Mouse (Mus musculus): Measurements from ENCODE around the gene Vstm4. TPM values are rescaled to one million over a fixed set of nuclear protein-coding genes. Genes with fewer than 3 reads are reported as not detected.

Vstm4 gene
- polyA plus RNA-seq, 1 experiment from 2014 or later, result 6.4 TPM

DNA sequence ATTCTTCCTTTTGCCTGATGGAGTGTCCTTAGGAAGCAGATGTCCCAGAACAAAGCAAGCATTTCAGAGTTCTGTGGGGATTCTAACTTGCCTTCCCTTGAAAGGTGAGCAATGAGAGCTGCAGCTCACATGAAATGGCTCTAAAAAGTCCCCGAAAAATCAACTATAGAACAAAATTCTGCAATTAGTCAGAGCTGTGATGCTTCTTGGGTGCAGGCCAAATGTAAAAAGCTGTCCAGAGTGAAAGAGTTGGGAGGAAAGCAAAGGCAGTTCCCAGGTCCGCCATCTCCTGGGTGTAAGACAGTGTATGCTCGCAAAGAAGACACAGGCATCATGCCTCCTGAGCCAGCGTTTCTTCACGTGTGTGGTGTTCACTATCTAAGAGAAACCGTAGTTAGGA is 52.6 kb downstream of the Vstm4 start:
- Histone ChIP-seq H3K36me3 (ENCODE audit: control insufficient read depth, insufficient read depth) (no peaks in the 10 kb centered on the region), H3K27ac (ENCODE audit: low read length) (no peak overlapping the region), H3K4me2 (ENCODE audit: low read depth, low read length) (no peak overlapping the region), H3K27me3 (ENCODE audit: control insufficient read depth, insufficient read depth, low read depth, low read length) (no peaks in the 10 kb centered on the region), H3K4me1 (ENCODE audit: control insufficient read depth, low read depth, low read length) (no peaks in the 10 kb centered on the region), H3K4me3 (ENCODE audit: low read depth, low read length) (no peak overlapping the region), H3K9ac (ENCODE audit: low read depth, low read length) (no peak overlapping the region), H3K9me3 (replicated peaks; ENCODE audit: control insufficient read depth, low read length) (no peaks in the 10 kb centered on the region)
- no peak for ATAC-seq (ENCODE audit: low read depth)
- 66% methylated on average over 6 of the region's 6 CpGs for WGBS (ENCODE audit: insufficient replicate concordance)

DNA sequence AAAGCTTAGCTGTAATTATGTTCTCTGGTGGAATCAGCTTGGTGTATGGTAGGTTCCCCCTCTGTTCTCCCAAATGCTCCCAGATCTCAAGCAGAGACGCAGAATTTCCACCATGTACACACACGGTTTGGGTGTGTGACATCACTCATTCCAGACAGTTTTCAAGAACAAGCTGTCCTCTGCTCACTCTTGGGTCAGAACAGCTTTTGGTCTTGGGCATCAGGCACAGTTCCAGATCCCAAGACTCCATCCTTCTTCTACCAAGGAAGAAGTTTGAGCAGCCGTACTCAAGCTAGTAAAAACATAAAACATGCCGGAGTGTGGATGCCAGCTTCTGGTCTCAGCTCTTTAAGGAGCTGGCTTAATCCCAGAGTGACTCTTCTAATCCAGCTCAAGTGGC is 54.6 kb downstream of the Vstm4 start:
- no peaks in the 10 kb centered on the region for H3K36me3 ChIP-seq (ENCODE audit: control insufficient read depth, insufficient read depth)
- H3K27me3 ChIP-seq (ENCODE audit: control insufficient read depth, insufficient read depth, low read depth, low read length), result no peaks in the 10 kb centered on the region
- no peak overlapping the region for H3K4me2 ChIP-seq (ENCODE audit: low read depth, low read length)
- H3K4me3 ChIP-seq (ENCODE audit: low read depth, low read length), result no peak overlapping the region
- H3K4me1 ChIP-seq (ENCODE audit: control insufficient read depth, low read depth, low read length), result no peaks in the 10 kb centered on the region
- no peak for ATAC-seq (ENCODE audit: low read depth)
- no peak overlapping the region for H3K9ac ChIP-seq (ENCODE audit: low read depth, low read length)
- no peak overlapping the region for H3K27ac ChIP-seq (ENCODE audit: low read length)
- 66% methylated on average over 4 of the region's 4 CpGs for WGBS (ENCODE audit: insufficient replicate concordance)
- H3K9me3 ChIP-seq (replicated peaks; ENCODE audit: control insufficient read depth, low read length), result no peaks in the 10 kb centered on the region

GRCm38 (mm10) chr14:32915360-32915759 is 58.8 kb downstream of the Vstm4 start:
- no peak overlapping the region for H3K9ac ChIP-seq (ENCODE audit: low read depth, low read length)
- H3K27me3 ChIP-seq (ENCODE audit: control insufficient read depth, insufficient read depth, low read depth, low read length), result no peaks in the 10 kb centered on the region
- no peaks in the 10 kb centered on the region for H3K9me3 ChIP-seq (replicated peaks; ENCODE audit: control insufficient read depth, low read length)
- no peak overlapping the region for H3K4me2 ChIP-seq (ENCODE audit: low read depth, low read length)
- peak; percentile 43; the same call in 1 of the 2 replicates for ATAC-seq (ENCODE audit: low read depth)
- WGBS (ENCODE audit: insufficient replicate concordance), result 43% methylated on average over 2 of the region's 2 CpGs
- H3K27ac ChIP-seq (ENCODE audit: low read length), result no peak overlapping the region
- no peaks in the 10 kb centered on the region for H3K36me3 ChIP-seq (ENCODE audit: control insufficient read depth, insufficient read depth)
- no peaks in the 10 kb centered on the region for H3K4me1 ChIP-seq (ENCODE audit: control insufficient read depth, low read depth, low read length)
- no peak overlapping the region for H3K4me3 ChIP-seq (ENCODE audit: low read depth, low read length)

DNA sequence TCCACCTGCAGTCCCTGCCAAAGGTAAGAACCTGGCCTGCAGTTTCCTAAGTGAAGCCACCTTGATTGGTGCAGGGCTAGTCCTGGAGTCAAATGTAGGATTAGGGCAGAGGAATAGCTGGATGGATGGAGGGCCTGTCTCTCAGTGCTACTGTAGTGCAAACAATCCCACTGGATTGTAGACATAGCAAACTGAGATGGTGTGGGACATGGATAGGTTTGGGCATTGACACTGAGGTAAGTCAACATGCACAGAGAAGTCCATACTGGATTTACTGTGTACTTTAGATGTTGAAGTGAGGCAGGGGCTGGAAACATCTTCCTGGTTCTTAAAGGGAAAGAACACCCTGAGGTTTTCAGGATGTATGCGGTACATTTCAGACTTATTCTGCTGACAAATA is 61.4 kb downstream of the Vstm4 start:
- H3K36me3 ChIP-seq (ENCODE audit: control insufficient read depth, insufficient read depth), result no peaks in the 10 kb centered on the region
- no peaks in the 10 kb centered on the region for H3K27me3 ChIP-seq (ENCODE audit: control insufficient read depth, insufficient read depth, low read depth, low read length)
- no peaks in the 10 kb centered on the region for H3K9me3 ChIP-seq (replicated peaks; ENCODE audit: control insufficient read depth, low read length)
- peak; percentile 70 for ATAC-seq (ENCODE audit: low read depth)
- WGBS (ENCODE audit: insufficient replicate concordance), result 78% methylated on average over 1 of the region's 1 CpGs
- H3K4me1 ChIP-seq (ENCODE audit: control insufficient read depth, low read depth, low read length), result no peaks in the 10 kb centered on the region
- no peak overlapping the region for H3K4me2 ChIP-seq (ENCODE audit: low read depth, low read length)
- no peak overlapping the region for H3K4me3 ChIP-seq (ENCODE audit: low read depth, low read length)
- no peak overlapping the region for H3K9ac ChIP-seq (ENCODE audit: low read depth, low read length)
- no peak overlapping the region for H3K27ac ChIP-seq (ENCODE audit: low read length)

GRCm38 (mm10) chr14:32923871-32924270 is 67.3 kb downstream of the Vstm4 start:
- H3K36me3 ChIP-seq (ENCODE audit: control insufficient read depth, insufficient read depth), result no peaks in the 10 kb centered on the region
- no peak overlapping the region for H3K27ac ChIP-seq (ENCODE audit: low read length)
- no peak overlapping the region for H3K4me3 ChIP-seq (ENCODE audit: low read depth, low read length)
- no peaks in the 10 kb centered on the region for H3K4me1 ChIP-seq (ENCODE audit: control insufficient read depth, low read depth, low read length)
- 64% methylated on average over 9 of the region's 9 CpGs for WGBS (ENCODE audit: insufficient replicate concordance)
- no peaks in the 10 kb centered on the region for H3K9me3 ChIP-seq (replicated peaks; ENCODE audit: control insufficient read depth, low read length)
- no peak overlapping the region for H3K9ac ChIP-seq (ENCODE audit: low read depth, low read length)
- no peak for ATAC-seq (ENCODE audit: low read depth)
- no peaks in the 10 kb centered on the region for H3K27me3 ChIP-seq (ENCODE audit: control insufficient read depth, insufficient read depth, low read depth, low read length)
- no peak overlapping the region for H3K4me2 ChIP-seq (ENCODE audit: low read depth, low read length)

DNA sequence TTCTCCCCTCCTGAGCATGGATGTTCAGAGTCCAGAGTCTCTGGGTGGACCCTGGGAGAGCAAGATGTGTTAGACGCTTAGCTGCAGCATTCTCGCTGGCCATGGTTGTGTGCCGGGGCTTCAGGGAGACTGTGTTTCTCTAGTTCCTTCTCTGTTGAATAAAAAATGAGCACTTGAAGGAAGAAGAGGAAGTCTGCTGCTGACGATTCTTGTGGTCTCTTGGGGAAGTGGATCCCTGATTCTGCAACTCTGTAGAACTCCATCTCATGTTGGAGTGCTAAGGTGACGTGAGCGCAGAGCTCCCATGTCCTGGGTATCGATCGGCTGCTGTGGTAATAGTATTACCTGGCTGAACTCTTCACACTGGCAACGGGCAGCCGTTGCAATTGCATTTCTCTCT is 75.2 kb downstream of the Vstm4 start:
- H3K9me3 ChIP-seq (replicated peaks; ENCODE audit: control insufficient read depth, low read length), result no peaks in the 10 kb centered on the region
- no peak overlapping the region for H3K9ac ChIP-seq (ENCODE audit: low read depth, low read length)
- no peak overlapping the region for H3K4me3 ChIP-seq (ENCODE audit: low read depth, low read length)
- WGBS (ENCODE audit: insufficient replicate concordance), result 36% methylated on average over 10 of the region's 10 CpGs
- H3K4me1 ChIP-seq (ENCODE audit: control insufficient read depth, low read depth, low read length), result no peaks in the 10 kb centered on the region
- no peak overlapping the region for H3K4me2 ChIP-seq (ENCODE audit: low read depth, low read length)
- no peaks in the 10 kb centered on the region for H3K27me3 ChIP-seq (ENCODE audit: control insufficient read depth, insufficient read depth, low read depth, low read length)
- no peak overlapping the region for H3K27ac ChIP-seq (ENCODE audit: low read length)
- no peaks in the 10 kb centered on the region for H3K36me3 ChIP-seq (ENCODE audit: control insufficient read depth, insufficient read depth)
- no peak for ATAC-seq (ENCODE audit: low read depth)

- H3K36me3 ChIP-seq (ENCODE audit: control insufficient read depth, insufficient read depth), result no peaks in the 10 kb centered on the region
- no peaks in the 10 kb centered on the region for H3K27me3 ChIP-seq (ENCODE audit: control insufficient read depth, insufficient read depth, low read depth, low read length)
Observed at GRCm38 (mm10) chr14:32932220-32932619, 75.7 kb downstream of the Vstm4 start.

GRCm38 (mm10) chr14:32934064-32934463 is 77.5 kb downstream of the Vstm4 start:
- Histone ChIP-seq H3K27me3 (ENCODE audit: control insufficient read depth, insufficient read depth, low read depth, low read length) (no peaks in the 10 kb centered on the region), H3K9ac (ENCODE audit: low read depth, low read length) (no peak overlapping the region), H3K4me3 (ENCODE audit: low read depth, low read length) (no peak overlapping the region), H3K27ac (ENCODE audit: low read length) (no peak overlapping the region), H3K4me2 (ENCODE audit: low read depth, low read length) (no peak overlapping the region), H3K9me3 (replicated peaks; ENCODE audit: control insufficient read depth, low read length) (no peaks in the 10 kb centered on the region), H3K36me3 (ENCODE audit: control insufficient read depth, insufficient read depth) (no peaks in the 10 kb centered on the region), H3K4me1 (ENCODE audit: control insufficient read depth, low read depth, low read length) (no peaks in the 10 kb centered on the region)
- ATAC-seq (ENCODE audit: low read depth), result no peak
- 58% methylated on average over 6 of the region's 6 CpGs for WGBS (ENCODE audit: insufficient replicate concordance)

More at GRCm38 (mm10) chr14:32932220-32932619, 75.7 kb downstream of the Vstm4 start:
- H3K9me3 ChIP-seq (replicated peaks; ENCODE audit: control insufficient read depth, low read length), result no peaks in the 10 kb centered on the region
- no peak overlapping the region for H3K4me2 ChIP-seq (ENCODE audit: low read depth, low read length)
- H3K4me3 ChIP-seq (ENCODE audit: low read depth, low read length), result no peak overlapping the region
- no peak overlapping the region for H3K9ac ChIP-seq (ENCODE audit: low read depth, low read length)
- no peak for ATAC-seq (ENCODE audit: low read depth)
- WGBS (ENCODE audit: insufficient replicate concordance), result 55% methylated on average over 8 of the region's 8 CpGs
- H3K27ac ChIP-seq (ENCODE audit: low read length), result no peak overlapping the region
- no peaks in the 10 kb centered on the region for H3K4me1 ChIP-seq (ENCODE audit: control insufficient read depth, low read depth, low read length)

DNA sequence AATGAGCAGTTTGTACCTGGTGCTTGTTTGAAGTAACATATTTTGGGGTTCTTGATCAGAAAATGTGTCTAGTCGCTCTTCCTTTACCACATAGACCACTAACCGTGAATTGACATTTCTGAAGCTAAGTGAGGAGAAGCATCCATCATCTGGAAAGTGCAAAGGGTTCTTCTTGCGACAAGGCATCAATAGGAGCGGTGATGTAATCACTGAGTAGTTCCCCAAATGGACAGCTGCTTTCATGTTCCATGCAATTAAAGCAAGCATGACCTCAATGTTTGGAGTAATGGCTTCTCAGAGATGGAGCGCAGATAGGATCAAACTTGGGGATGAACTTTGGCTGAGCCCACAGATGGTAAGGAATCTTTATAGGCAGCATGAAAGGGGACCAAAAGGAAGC is 82.7 kb downstream of the Vstm4 start:
- Histone ChIP-seq H3K36me3 (ENCODE audit: control insufficient read depth, insufficient read depth) (no peaks in the 10 kb centered on the region), H3K9ac (ENCODE audit: low read depth, low read length) (no peak overlapping the region), H3K27me3 (ENCODE audit: control insufficient read depth, insufficient read depth, low read depth, low read length) (no peaks in the 10 kb centered on the region), H3K27ac (ENCODE audit: low read length) (no peak overlapping the region), H3K4me3 (ENCODE audit: low read depth, low read length) (no peak overlapping the region), H3K4me2 (ENCODE audit: low read depth, low read length) (no peak overlapping the region), H3K4me1 (ENCODE audit: control insufficient read depth, low read depth, low read length) (no peaks in the 10 kb centered on the region), H3K9me3 (replicated peaks; ENCODE audit: control insufficient read depth, low read length) (no peaks in the 10 kb centered on the region)
- 46% methylated on average over 5 of the region's 5 CpGs for WGBS (ENCODE audit: insufficient replicate concordance)
- no peak for ATAC-seq (ENCODE audit: low read depth)

DNA sequence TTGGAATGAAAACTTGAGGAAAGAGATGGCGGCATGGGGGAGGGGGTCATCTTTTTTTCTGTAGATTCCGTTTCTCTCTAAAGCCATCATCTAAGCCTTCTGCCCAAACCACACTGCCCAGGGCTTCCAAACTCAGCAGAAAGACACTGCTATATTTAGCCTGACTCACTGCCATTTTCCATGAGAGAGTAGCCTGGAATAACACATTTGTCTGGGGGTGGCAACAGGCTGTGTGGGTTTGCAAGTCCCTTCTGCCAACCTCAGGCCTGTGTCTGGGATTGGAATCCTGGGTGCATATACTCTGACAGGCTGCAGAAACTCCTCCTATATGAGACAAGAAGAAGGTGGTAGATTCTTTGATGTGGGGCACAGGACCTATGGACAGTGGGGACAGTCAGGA is 91.0 kb downstream of the Vstm4 start:
- H3K27me3 ChIP-seq (ENCODE audit: control insufficient read depth, insufficient read depth, low read depth, low read length), result no peaks in the 10 kb centered on the region
- no peak overlapping the region for H3K4me3 ChIP-seq (ENCODE audit: low read depth, low read length)
- no peak overlapping the region for H3K9ac ChIP-seq (ENCODE audit: low read depth, low read length)
- no peak for ATAC-seq (ENCODE audit: low read depth)
- H3K4me1 ChIP-seq (ENCODE audit: control insufficient read depth, low read depth, low read length), result no peaks in the 10 kb centered on the region
- H3K4me2 ChIP-seq (ENCODE audit: low read depth, low read length), result no peak overlapping the region
- H3K36me3 ChIP-seq (ENCODE audit: control insufficient read depth, insufficient read depth), result no peaks in the 10 kb centered on the region
- no peaks in the 10 kb centered on the region for H3K9me3 ChIP-seq (replicated peaks; ENCODE audit: control insufficient read depth, low read length)
- no peak overlapping the region for H3K27ac ChIP-seq (ENCODE audit: low read length)
- WGBS (ENCODE audit: insufficient replicate concordance), result 60% methylated on average over 2 of the region's 2 CpGs
